Mouse (Mus musculus) monocyte, adult 5-6 weeks (primary cell): ENCODE data around the gene Dazap2. TPM values are rescaled to one million over a fixed set of nuclear protein-coding genes. Genes with fewer than 3 reads are reported as not detected.

Experiments used
- ATAC-seq: fragments of 153-309, 156-312 bp; replicated peaks from 2 replicates; pipeline ENCODE4 v1.8.0; 2017; ENCODE audit warnings: mild to moderate bottlenecking; ENCODE audit not compliant: low TSS enrichment, insufficient number of reproducible peaks, severe bottlenecking, poor library complexity, low FRiP score
- total RNA-seq: library from RNA; stranded (forward); fragments of 200-1000, 200-491, 200-594 nt; gene quantifications from 3 replicates; pipeline ENCODE4 v1.2.3, GENCODE M21; 2017

The Dazap2 gene
- 302 to 403 TPM (median 317 TPM) in 3 replicates for total RNA-seq

- peak; percentile 66 for ATAC-seq
These were observed at the start of gene Dazap2 for GRCm38 (mm10) chr15:100614996-100615824. TSS of gene Dazap2 (plus strand) at chr15:100615349.

DNA sequence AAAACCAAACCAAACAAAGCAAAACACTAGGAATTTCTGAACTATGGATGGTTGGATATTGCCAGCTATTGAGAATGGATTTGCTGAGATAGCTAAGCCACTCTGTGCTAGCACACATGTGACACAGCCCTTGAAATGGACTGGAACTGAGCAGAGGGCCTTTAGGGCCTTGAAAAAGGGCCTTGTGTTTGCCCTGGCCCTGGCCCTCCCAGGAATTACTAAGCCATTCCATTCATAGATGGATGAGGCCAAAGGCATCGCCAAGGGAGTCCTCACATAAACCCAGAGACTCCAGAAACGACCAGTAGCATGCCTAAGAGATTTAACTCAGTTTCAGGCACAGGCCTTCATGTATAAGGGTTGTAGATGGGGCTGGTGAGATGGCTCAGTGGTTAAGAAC, 48.6 kb upstream of the Dazap2 start:
- ATAC-seq = no peak

- ATAC-seq = no peak
These were observed 45.9 kb upstream of the Dazap2 start for GRCm38 (mm10) chr15:100569239-100569638.

GRCm38 (mm10) chr15:100573946-100574345, 41.2 kb upstream of the Dazap2 start:
- ATAC-seq = no peak

GRCm38 (mm10) chr15:100574378-100574777, 40.8 kb upstream of the Dazap2 start:
- no peak for ATAC-seq

GRCm38 (mm10) chr15:100575366-100575765, 39.8 kb upstream of the Dazap2 start:
- ATAC-seq = no peak

GRCm38 (mm10) chr15:100576392-100576791, 38.8 kb upstream of the Dazap2 start:
- ATAC-seq = no peak

DNA sequence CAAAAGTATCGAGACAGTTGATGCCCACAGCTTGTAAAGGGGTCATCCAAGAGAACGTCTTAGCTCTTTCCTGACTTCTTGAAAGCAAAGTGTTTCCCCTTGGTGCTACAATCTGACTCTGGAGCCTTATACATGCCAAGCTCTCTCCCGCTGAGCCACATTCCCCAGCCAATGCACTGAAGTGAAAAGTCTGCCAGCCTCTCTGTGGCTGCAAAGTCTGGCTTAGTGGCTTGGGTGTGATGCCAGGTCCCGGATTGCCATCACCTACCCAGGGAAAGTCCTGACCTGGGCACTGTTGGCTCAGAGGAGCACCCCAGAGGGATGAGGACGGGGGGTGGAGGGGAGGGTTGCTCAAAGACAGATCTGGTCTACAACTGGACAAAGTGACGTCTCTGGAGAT, 38.3 kb upstream of the Dazap2 start:
- no peak for ATAC-seq

DNA sequence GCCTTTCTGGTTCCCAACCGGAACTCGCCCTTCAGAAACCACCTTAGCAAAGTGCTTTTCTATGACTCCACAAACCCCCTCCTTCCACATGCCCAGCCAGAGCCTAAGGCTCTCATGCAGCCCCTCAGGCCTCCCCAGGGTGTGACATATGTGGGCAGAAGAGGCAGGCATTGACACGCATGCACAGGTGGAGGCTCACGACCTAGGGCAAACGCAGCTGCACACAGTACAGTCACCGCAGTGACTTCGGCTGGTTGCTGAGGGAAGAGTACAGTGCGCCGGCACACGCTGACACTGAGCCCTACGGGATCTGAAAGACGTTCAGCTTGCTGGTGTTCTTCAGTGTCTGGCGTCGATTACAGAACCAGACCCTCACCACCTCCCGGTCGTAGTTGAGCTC, 37.2 kb upstream of the Dazap2 start:
- no peak for ATAC-seq

DNA sequence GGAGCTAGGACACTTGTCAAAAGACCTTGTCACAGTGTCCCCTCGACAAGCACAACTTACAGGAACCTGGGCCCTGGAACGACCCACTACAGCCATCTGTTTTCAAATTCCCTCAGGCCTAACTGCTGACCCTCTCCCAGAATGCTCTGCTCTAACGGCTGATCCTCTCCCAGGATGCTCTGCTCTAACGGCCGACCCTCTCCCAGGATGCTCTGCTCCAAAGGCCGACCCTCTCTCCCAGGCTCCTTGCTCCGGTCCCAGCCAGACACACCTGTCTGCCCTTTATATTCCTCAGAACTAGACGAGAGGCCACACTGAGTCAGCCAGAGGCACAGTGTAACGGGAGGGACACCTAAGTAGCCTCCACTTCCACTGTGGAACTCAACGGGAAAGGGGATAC, 35.0 kb upstream of the Dazap2 start:
- no peak for ATAC-seq

GRCm38 (mm10) chr15:100585931-100586330, 29.2 kb upstream of the Dazap2 start:
- ATAC-seq = no peak

- ATAC-seq = no peak
These were observed 28.0 kb upstream of the Dazap2 start for GRCm38 (mm10) chr15:100587166-100587565.

DNA sequence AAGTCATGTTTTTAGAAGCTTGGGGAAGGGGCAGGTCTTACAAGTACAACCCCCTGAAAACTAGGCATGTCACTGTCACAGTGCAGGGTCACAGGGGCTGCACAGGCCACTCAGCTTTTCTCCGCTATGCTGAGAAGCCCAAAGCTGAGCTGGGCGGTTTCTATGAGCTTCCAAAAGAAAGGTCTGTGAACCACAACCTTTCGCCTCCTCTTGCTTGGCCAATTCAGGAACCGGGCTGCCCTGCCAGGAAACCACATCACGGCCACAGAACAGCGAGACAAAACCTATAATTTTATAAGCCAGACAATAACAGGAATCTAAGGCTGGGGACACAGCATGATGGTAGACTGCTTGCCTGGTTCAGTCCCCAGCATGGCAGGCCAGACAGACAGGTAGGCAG, 26.9 kb upstream of the Dazap2 start:
- no peak for ATAC-seq

GRCm38 (mm10) chr15:100590436-100590835, 24.7 kb upstream of the Dazap2 start:
- no peak for ATAC-seq

DNA sequence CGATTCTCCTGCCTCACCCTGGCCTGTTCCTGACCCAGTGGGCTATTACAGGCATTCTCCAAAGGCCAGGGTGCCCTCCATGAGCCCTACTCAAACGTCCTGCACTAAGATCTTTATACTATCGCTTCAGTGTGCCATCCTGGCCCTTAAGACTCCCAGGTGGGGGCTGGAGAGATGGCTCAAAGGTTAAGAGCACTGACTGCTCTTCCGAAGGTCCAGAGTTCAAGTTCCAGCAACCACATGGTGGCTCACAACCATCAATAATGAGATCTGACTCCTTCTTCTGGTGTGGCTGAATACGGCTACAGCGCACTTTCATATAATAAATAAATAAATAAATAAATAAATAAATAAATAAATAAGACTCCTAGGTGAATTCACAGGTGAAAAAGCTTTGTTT, 22.3 kb upstream of the Dazap2 start:
- ATAC-seq = no peak

DNA sequence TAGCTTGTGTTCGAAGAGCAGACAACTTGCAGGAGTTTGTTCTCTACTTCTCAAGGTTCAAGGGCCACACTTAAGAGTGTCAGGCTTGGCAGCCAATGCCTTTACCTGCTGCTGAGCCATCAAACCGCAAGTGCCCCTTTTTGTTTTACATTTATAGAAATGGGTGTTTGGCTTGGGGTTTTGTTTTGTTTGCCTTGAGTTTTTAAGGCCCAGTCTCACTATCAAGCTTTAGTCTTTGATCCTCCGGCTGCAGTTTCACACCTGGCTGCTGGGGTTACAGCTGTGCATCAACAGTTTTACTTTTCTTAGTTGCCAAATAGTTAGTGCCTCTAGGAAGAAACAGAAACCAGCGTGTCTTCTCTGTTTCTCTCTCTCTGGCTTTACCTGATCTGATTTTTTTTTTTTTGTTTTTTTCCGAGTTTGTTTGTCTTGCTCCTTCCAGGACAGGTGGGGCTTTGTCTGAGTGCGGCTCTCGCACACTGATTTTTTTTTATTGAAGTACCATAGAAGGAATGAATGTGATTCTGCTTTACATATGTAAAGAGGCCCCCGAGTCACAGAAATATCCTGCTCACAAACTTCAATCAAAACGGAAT, 16.8 kb upstream of the Dazap2 start:
- ATAC-seq = no peak

DNA sequence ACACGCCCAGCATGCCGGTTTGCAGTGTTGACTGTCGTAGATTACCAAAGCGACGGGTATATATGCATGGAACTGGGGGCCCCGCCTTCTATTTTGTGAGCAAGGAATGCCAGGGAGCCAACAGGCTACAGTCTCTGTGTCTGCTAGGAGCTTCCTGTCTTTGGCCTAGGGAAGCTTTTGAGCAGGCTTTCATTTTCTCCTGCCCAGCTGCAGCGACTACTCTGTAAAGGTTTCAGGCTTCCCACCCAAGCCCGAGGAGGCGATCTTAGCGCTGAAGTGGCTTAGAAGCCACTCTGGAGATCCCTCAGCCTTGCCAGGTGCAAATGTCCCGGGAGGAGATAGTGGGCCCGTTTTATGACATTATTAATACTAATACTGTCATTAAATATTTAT, 16.3 kb upstream of the Dazap2 start:
- no peak for ATAC-seq

DNA sequence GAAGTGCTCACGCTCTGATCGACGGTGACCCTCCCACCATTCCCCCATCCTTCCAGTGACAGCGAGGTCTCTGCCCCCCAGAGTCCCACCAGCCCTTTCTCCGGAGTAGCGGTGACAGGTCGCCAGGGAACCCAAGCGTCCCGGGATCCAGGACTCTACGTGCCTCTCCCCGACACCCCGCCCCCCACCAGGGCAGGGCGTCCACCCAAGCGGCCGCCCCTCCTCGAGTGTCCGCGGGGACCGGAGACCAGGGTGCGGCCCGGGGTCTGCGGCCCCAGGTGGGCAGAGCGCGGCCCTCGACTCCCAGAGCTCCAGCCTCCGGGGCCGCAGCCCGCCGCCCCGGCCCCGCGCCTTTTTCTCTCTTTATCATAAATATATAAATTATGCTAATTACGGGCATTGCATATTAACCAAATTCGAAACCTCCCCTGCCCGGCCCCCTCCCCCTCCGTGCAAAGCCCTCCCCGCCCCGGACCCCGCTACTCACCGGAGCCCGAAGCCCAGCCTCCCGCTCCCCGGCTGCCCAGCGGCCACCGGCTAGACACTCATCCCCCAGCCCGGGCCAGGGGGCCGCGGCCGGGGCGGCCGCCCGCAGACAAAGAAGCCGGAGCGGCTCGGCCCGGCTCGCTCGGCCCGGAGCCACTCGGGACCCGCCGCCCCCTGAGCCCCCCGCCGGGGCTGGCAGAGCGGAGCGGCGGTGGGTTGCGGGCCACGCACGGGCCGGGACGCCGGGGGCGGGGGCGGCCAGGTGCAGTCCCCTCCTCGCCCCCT, 15.7 kb upstream of the Dazap2 start, which contains the start of gene Pou6f1:
TSS of gene Pou6f1 (minus strand) at position 709 of the 771 bp plus-strand sequence.
- no peak for ATAC-seq

- ATAC-seq = peak; percentile 54
These were observed 15.0 kb upstream of the Dazap2 start for GRCm38 (mm10) chr15:100600047-100600695.
